Mouse (Mus musculus) midbrain, embryonic 12.5 days (tissue): ENCODE results near the gene Aif1l. TPM values are rescaled to one million over a fixed set of nuclear protein-coding genes. Genes with fewer than 3 reads are reported as not detected.

ENCODE experiments used
- ATAC-seq: fragments of 200-750 bp; cut with Nextera tagmentation; 2 replicates; pipeline ENCODE4 v1.8.0; 2017; ENCODE audit warnings: low read depth, moderate TSS enrichment, moderate library complexity; ENCODE audit not compliant: low FRiP score
- H3K27ac ChIP-seq: fragments of 300-500 bp; sonication (generic); replicated peaks from 2 replicates; pipeline ENCODE4 v1.5.1; 2016; ENCODE audit warnings: mild to moderate bottlenecking
- H3K27me3 ChIP-seq: fragments of 300-500 bp; sonication (generic); 2 replicates; pipeline ENCODE4 v1.6.1; 2016; ENCODE audit warnings: mild to moderate bottlenecking
- H3K36me3 ChIP-seq: fragments of 300-500 bp; sonication (generic); 2 replicates; pipeline ENCODE4 v1.6.1; 2016
- H3K4me1 ChIP-seq: fragments of 300-500 bp; sonication (generic); 2 replicates; pipeline ENCODE4 v1.6.1; 2016
- H3K4me2 ChIP-seq: fragments of 300-500 bp; sonication (generic); replicated peaks from 2 replicates; pipeline ENCODE4 v1.6.1; 2016; ENCODE audit warnings: mild to moderate bottlenecking, moderate library complexity
- H3K4me3 ChIP-seq: fragments of 300-500 bp; sonication (generic); 2 replicates; pipeline ENCODE4 v1.5.1; 2016; ENCODE audit warnings: mild to moderate bottlenecking
- H3K9ac ChIP-seq: fragments of 300-500 bp; sonication (generic); replicated peaks from 2 replicates; pipeline ENCODE4 v1.6.1; 2016; ENCODE audit warnings: mild to moderate bottlenecking, moderate library complexity
- H3K9me3 ChIP-seq: fragments of 300-500 bp; sonication (generic); 2 replicates; pipeline ENCODE4 v1.6.1; 2016; ENCODE audit warnings: mild to moderate bottlenecking
- whole genome bisulfite sequencing: fragments of 180-500 bp; shearing (Covaris S2); methylation state at CpG from one replicate; pipeline ENCODE4 v1.1.7; 2016; 5-methylcytosine and 5-hydroxymethylcytosine counted together
- polyA plus RNA-seq: library from polyadenylated mRNA; unstranded; fragments of >200 nt; fragmentation: Nextera tagmentation; extraction: Ambion mirVana; gene quantifications from 2 replicates; pipeline ENCODE4 v1.2.1, GENCODE M21; 2016

Gene Aif1l
- polyA plus RNA-seq, 1 experiment from 2014 or later: 51.4 TPM

GRCm38 (mm10) chr2:31924811-31925210 lies 25.1 kb upstream of the Aif1l start:
- no peak overlapping the region for H3K4me2 ChIP-seq
- no peak overlapping the region for H3K27ac ChIP-seq
- H3K4me1 ChIP-seq: 0 out of 2 replicates have a peak, but pooled peaks cover 3% of the 10 kb centered on the region
- H3K4me3 ChIP-seq: no peak overlapping the region
- ATAC-seq: no peak
- WGBS: 38% methylated on average over 9 of the region's 9 CpGs
- H3K9me3 ChIP-seq: no peaks in the 10 kb centered on the region
- no peaks in the 10 kb centered on the region for H3K36me3 ChIP-seq
- no peaks in the 10 kb centered on the region; the same call in 1 of the 2 replicates for H3K27me3 ChIP-seq
- H3K9ac ChIP-seq: no peak overlapping the region

GRCm38 (mm10) chr2:31925936-31926335 lies 24.0 kb upstream of the Aif1l start:
- no peaks in the 10 kb centered on the region for H3K27me3 ChIP-seq
- H3K9ac ChIP-seq: no peak overlapping the region
- no peaks in the 10 kb centered on the region for H3K4me1 ChIP-seq
- ATAC-seq: no peak
- WGBS: 60% methylated on average over 4 of the region's 4 CpGs
- H3K9me3 ChIP-seq: no peaks in the 10 kb centered on the region
- no peaks in the 10 kb centered on the region for H3K36me3 ChIP-seq
- no peak overlapping the region for H3K27ac ChIP-seq
- H3K4me2 ChIP-seq: no peak overlapping the region
- no peak overlapping the region for H3K4me3 ChIP-seq

- Histone ChIP-seq H3K9me3 (no peaks in the 10 kb centered on the region), H3K9ac (no peak overlapping the region), H3K4me3 (no peak overlapping the region), H3K4me2 (no peak overlapping the region), H3K4me1 (peaks cover 3% of the 10 kb centered on the region), H3K27me3 (no peaks in the 10 kb centered on the region), H3K27ac (no peak overlapping the region), H3K36me3 (no peaks in the 10 kb centered on the region)
- ATAC-seq: no peak
- WGBS: 94% methylated on average over 3 of the region's 3 CpGs
Measured at GRCm38 (mm10) chr2:31929664-31930063, 20.3 kb upstream of the Aif1l start.

- WGBS: 43% methylated on average over 4 of the region's 4 CpGs
- H3K9ac ChIP-seq: no peak overlapping the region
- H3K27ac ChIP-seq: no peak overlapping the region
- no peak overlapping the region for H3K4me3 ChIP-seq
- H3K27me3 ChIP-seq: no peaks in the 10 kb centered on the region
- H3K4me1 ChIP-seq: peaks cover 6% of the 10 kb centered on the region
- H3K4me2 ChIP-seq: no peak overlapping the region
- no peaks in the 10 kb centered on the region for H3K9me3 ChIP-seq
- ATAC-seq: no peak
- no peaks in the 10 kb centered on the region for H3K36me3 ChIP-seq
Measured at GRCm38 (mm10) chr2:31934551-31934950, 15.4 kb upstream of the Aif1l start.

GRCm38 (mm10) chr2:31935054-31935453 lies 14.9 kb upstream of the Aif1l start:
- no peak for ATAC-seq
- H3K27ac ChIP-seq: no peak overlapping the region
- H3K36me3 ChIP-seq: no peaks in the 10 kb centered on the region
- 54% methylated on average over 4 of the region's 4 CpGs for WGBS
- H3K27me3 ChIP-seq: no peaks in the 10 kb centered on the region
- peaks cover 6% of the 10 kb centered on the region for H3K4me1 ChIP-seq
- no peaks in the 10 kb centered on the region for H3K9me3 ChIP-seq
- H3K4me3 ChIP-seq: no peak overlapping the region
- H3K9ac ChIP-seq: no peak overlapping the region
- H3K4me2 ChIP-seq: no peak overlapping the region

GRCm38 (mm10) chr2:31938298-31938697 lies 11.6 kb upstream of the Aif1l start:
- Histone ChIP-seq H3K4me1 (peaks cover 6% of the 10 kb centered on the region), H3K4me2 (no peak overlapping the region), H3K27ac (no peak overlapping the region), H3K4me3 (no peak overlapping the region), H3K36me3 (no peaks in the 10 kb centered on the region), H3K9me3 (no peaks in the 10 kb centered on the region), H3K9ac (no peak overlapping the region), H3K27me3 (no peaks in the 10 kb centered on the region)
- no peak for ATAC-seq
- WGBS: 89% methylated on average over 1 of the region's 1 CpGs

GRCm38 (mm10) chr2:31943011-31943410 lies 6.9 kb upstream of the Aif1l start:
- H3K9ac ChIP-seq: no peak overlapping the region
- ATAC-seq: no peak
- no peaks in the 10 kb centered on the region for H3K4me1 ChIP-seq
- 0 out of 2 replicates have a peak, but pooled peaks cover 2% of the 10 kb centered on the region for H3K27me3 ChIP-seq
- no peak overlapping the region for H3K27ac ChIP-seq
- WGBS: 81% methylated on average over 4 of the region's 4 CpGs
- no peaks in the 10 kb centered on the region for H3K9me3 ChIP-seq
- H3K4me3 ChIP-seq: no peak overlapping the region
- H3K4me2 ChIP-seq: no peak overlapping the region
- H3K36me3 ChIP-seq: no peaks in the 10 kb centered on the region

- Histone ChIP-seq H3K4me1 (peaks cover 6% of the 10 kb centered on the region; the same call in 1 of the 2 replicates), H3K27me3 (peaks cover 19% of the 10 kb centered on the region), H3K27ac (no peak overlapping the region), H3K4me2 (no peak overlapping the region), H3K4me3 (no peak overlapping the region), H3K9ac (no peak overlapping the region), H3K9me3 (no peaks in the 10 kb centered on the region), H3K36me3 (no peaks in the 10 kb centered on the region)
- 82% methylated on average over 2 of the region's 2 CpGs for WGBS
- ATAC-seq: no peak
Measured at GRCm38 (mm10) chr2:31945580-31945979, 4.4 kb upstream of the Aif1l start.

GRCm38 (mm10) chr2:31948392-31948791 lies 1.5 kb upstream of the Aif1l start:
- Histone ChIP-seq H3K9ac (no peak overlapping the region), H3K4me1 (peaks cover 23% of the 10 kb centered on the region; the same call in 1 of the 2 replicates), H3K4me2 (no peak overlapping the region), H3K27me3 (peaks cover 32% of the 10 kb centered on the region), H3K27ac (no peak overlapping the region), H3K9me3 (no peaks in the 10 kb centered on the region), H3K36me3 (no peaks in the 10 kb centered on the region), H3K4me3 (no peak overlapping the region)
- ATAC-seq: no peak
- 74% methylated on average over 6 of the region's 6 CpGs for WGBS

GRCm38 (mm10) chr2:31948801-31949200 lies 1.1 kb upstream of the Aif1l start:
- Histone ChIP-seq H3K9me3 (no peaks in the 10 kb centered on the region), H3K27me3 (peaks cover 32% of the 10 kb centered on the region), H3K9ac (no peak overlapping the region), H3K4me1 (peaks cover 23% of the 10 kb centered on the region; the same call in 1 of the 2 replicates), H3K4me2 (no peak overlapping the region), H3K27ac (no peak overlapping the region), H3K4me3 (no peak overlapping the region), H3K36me3 (0 out of 2 replicates have a peak, but pooled peaks cover 2% of the 10 kb centered on the region)
- ATAC-seq: no peak
- whole genome bisulfite sequencing: 76% methylated on average over 6 of the region's 6 CpGs

GRCm38 (mm10) chr2:31950966-31951365 lies 1.0 kb downstream of the Aif1l start:
- Histone ChIP-seq H3K4me3 (peak overlapping the region; percentile 75), H3K9me3 (no peaks in the 10 kb centered on the region), H3K36me3 (peaks cover 11% of the 10 kb centered on the region; the same call in 1 of the 2 replicates), H3K27me3 (peaks cover 32% of the 10 kb centered on the region), H3K27ac (no peak overlapping the region), H3K9ac (peak overlapping the region; percentile 79), H3K4me2 (peak overlapping the region; percentile 96), H3K4me1 (peaks cover 23% of the 10 kb centered on the region; the same call in 1 of the 2 replicates)
- no peak for ATAC-seq
- WGBS: 27% methylated on average over 9 of the region's 9 CpGs

- Histone ChIP-seq H3K4me1 (peaks cover 23% of the 10 kb centered on the region; the same call in 1 of the 2 replicates), H3K27me3 (peaks cover 32% of the 10 kb centered on the region), H3K27ac (no peak overlapping the region), H3K4me2 (peak overlapping the region; percentile 96; the same call in 1 of the 2 replicates), H3K4me3 (no peak overlapping the region), H3K9me3 (no peaks in the 10 kb centered on the region), H3K36me3 (peaks cover 11% of the 10 kb centered on the region; the same call in 1 of the 2 replicates), H3K9ac (no peak overlapping the region)
- 84% methylated on average over 10 of the region's 10 CpGs for WGBS
- ATAC-seq: no peak
Measured at GRCm38 (mm10) chr2:31952236-31952635, 2.3 kb downstream of the Aif1l start.

GRCm38 (mm10) chr2:31952725-31953124 lies 2.8 kb downstream of the Aif1l start:
- no peak for ATAC-seq
- no peak overlapping the region for H3K4me2 ChIP-seq
- H3K4me1 ChIP-seq: peaks cover 23% of the 10 kb centered on the region; the same call in 1 of the 2 replicates
- H3K36me3 ChIP-seq: peaks cover 11% of the 10 kb centered on the region; the same call in 1 of the 2 replicates
- H3K9me3 ChIP-seq: no peaks in the 10 kb centered on the region
- no peak overlapping the region for H3K9ac ChIP-seq
- 91% methylated on average over 3 of the region's 3 CpGs for WGBS
- H3K4me3 ChIP-seq: no peak overlapping the region
- peaks cover 32% of the 10 kb centered on the region for H3K27me3 ChIP-seq
- no peak overlapping the region for H3K27ac ChIP-seq
